21 mouse cellular contexts compared by ENCODE assay signal in the genomic region with DNA sequence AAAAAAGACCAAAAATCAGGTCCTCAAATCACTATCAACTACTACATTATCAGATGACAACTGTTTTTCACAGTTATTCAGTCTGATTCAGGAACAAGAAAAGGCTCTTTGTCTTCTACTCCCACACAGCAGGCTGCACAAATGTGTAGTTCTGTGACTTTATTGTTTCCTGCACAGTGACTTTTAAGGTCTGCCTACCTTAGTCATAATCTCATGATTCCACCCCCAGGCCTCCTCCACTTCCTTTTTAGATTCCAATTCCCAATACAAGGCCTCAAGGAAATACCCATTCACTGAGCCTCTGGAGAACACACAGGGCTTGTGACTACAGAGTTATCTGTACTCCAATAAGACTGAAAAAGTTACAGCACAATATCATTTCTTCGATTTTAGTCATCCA.
"Had no signal": no experiment of that assay in that cellular context is flagged by ENCODE, and none has a peak within 500 bp of the region (broad histone marks: within the 10 kb centered on the region; RNA-seq: fewer than 3 reads in every experiment).

No protein-coding gene starts in this region.

- H3K36me3 ChIP-seq: lung, embryonic 15.5 days; midbrain, embryonic 12.5 days; neural tube, embryonic 13.5 days; neural tube, embryonic 15.5 days had no signal

- H3K27ac ChIP-seq: lung, embryonic 15.5 days; macrophage; midbrain, embryonic 12.5 days; neural tube, embryonic 13.5 days; neural tube, embryonic 15.5 days had no signal

- H3K27me3 ChIP-seq: lung, embryonic 15.5 days; megakaryocyte, embryonic 14.5 days; midbrain, embryonic 12.5 days; neural tube, embryonic 13.5 days; neural tube, embryonic 15.5 days had no signal

- H3K9ac ChIP-seq: liver, postnatal 0 days; lung, embryonic 15.5 days; midbrain, embryonic 12.5 days; neural tube, embryonic 13.5 days; neural tube, embryonic 15.5 days had no signal

- H3K4me1 ChIP-seq: lung, embryonic 15.5 days; megakaryocyte, embryonic 14.5 days; midbrain, embryonic 12.5 days; neural tube, embryonic 13.5 days; neural tube, embryonic 15.5 days had no signal

- DNase-seq: liver, postnatal 0 days; lung, adult 2 months; lung, postnatal 14 days; lung, postnatal 36 days; midbrain, embryonic 14.5 days; retina, postnatal 1 day; right cerebral cortex, postnatal 25 days; right cerebral cortex, postnatal 4 days; spleen, adult 18-20 months; thymus, adult 18-20 months; thymus, postnatal 14 days; thymus, postnatal 36 days had no signal

- ATAC-seq: liver, postnatal 0 days; lung, postnatal 0 days; midbrain, embryonic 16.5 days had no signal

- H3K4me2 ChIP-seq: lung, embryonic 15.5 days; midbrain, embryonic 12.5 days; neural tube, embryonic 13.5 days; neural tube, embryonic 15.5 days had no signal

- H3K4me3 ChIP-seq: lung, embryonic 15.5 days; megakaryocyte, embryonic 14.5 days; midbrain, embryonic 12.5 days; myocyte; neural tube, embryonic 13.5 days; neural tube, embryonic 15.5 days had no signal

- H3K9me3 ChIP-seq: lung, embryonic 15.5 days; midbrain, embryonic 12.5 days; neural tube, embryonic 13.5 days; neural tube, embryonic 15.5 days had no signal
